Mouse (Mus musculus) gastrocnemius, postnatal 10 days (tissue): ENCODE data around the gene Ugt2a1. TPM values are rescaled to one million over a fixed set of nuclear protein-coding genes. Genes with fewer than 3 reads are reported as not detected.
"Not testable (repeated sequence)": the region's sequence is repeated elsewhere in the genome, so short reads cannot be mapped to it uniquely, and the experiment has no call there.

Experiments
- DNase-seq: peaks from one replicate; pipeline ENCODE4 v3.0.0; 2021; ENCODE audit warnings: mixed read lengths
- long read RNA-seq, 2 experiments: library from polyadenylated mRNA; stranded (forward); transcript quantifications; one replicate each; pipeline ENCODE4 v2.0.0; 2021
- total RNA-seq, 2 experiments: library from RNA; stranded (reverse); gene quantifications; 2 replicates each; pipeline ENCODE4 v1.2.3; 2021

The Ugt2a1 gene
- total RNA-seq, result not detected
- long read RNA-seq, experiment 1, result 0 reads
- long read RNA-seq, experiment 2, result 0 reads

GRCm38 (mm10) chr5:87490771-87491170 lies at the start of gene Ugt2a1:
Gene Ugt2a1, minus strand, starts transcription at chr5:87490871.
- no peak for DNase-seq

GRCm38 (mm10) chr5:87538111-87538510 lies 47.4 kb upstream of the Ugt2a1 start, which contains the start of gene Sult1b1:
Gene Sult1b1, minus strand, starts transcription at chr5:87538195.
- no peak for DNase-seq

- DNase-seq, result no peak
Measured at GRCm38 (mm10) chr5:87535994-87536644, 45.4 kb upstream of the Ugt2a1 start.

- no peak for DNase-seq
Measured at GRCm38 (mm10) chr5:87532288-87532687, 41.6 kb upstream of the Ugt2a1 start.

GRCm38 (mm10) chr5:87523561-87523960 lies 32.9 kb upstream of the Ugt2a1 start:
- not testable (repeated sequence) for DNase-seq

GRCm38 (mm10) chr5:87505776-87506458 lies 15.2 kb upstream of the Ugt2a1 start:
- DNase-seq, result no peak

- DNase-seq, result no peak
Measured at GRCm38 (mm10) chr5:87502687-87503086, 12.0 kb upstream of the Ugt2a1 start.

- DNase-seq, result no peak
Measured at GRCm38 (mm10) chr5:87499341-87499740, 8.7 kb upstream of the Ugt2a1 start.

GRCm38 (mm10) chr5:87498936-87499335 lies 8.3 kb upstream of the Ugt2a1 start:
- DNase-seq, result no peak

GRCm38 (mm10) chr5:87486706-87487105 lies 4.0 kb downstream of the Ugt2a1 start, which contains the start of gene Gm43638:
Gene Gm43638, minus strand, starts transcription at chr5:87486806.
- DNase-seq, result not testable (repeated sequence)

- DNase-seq, result no peak
Measured at GRCm38 (mm10) chr5:87482160-87482559, 8.5 kb downstream of the Ugt2a1 start, which contains the start of gene Ugt2a2. Gene Ugt2a2, minus strand, starts transcription at chr5:87482260.

- no peak for DNase-seq
Measured at GRCm38 (mm10) chr5:87458810-87459209, 31.9 kb downstream of the Ugt2a1 start.

GRCm38 (mm10) chr5:87457701-87458100 lies 33.0 kb downstream of the Ugt2a1 start:
- no peak for DNase-seq

GRCm38 (mm10) chr5:87456216-87456850 lies 34.3 kb downstream of the Ugt2a1 start:
- DNase-seq, result no peak

- no peak for DNase-seq
Measured at GRCm38 (mm10) chr5:87455519-87455918, 35.2 kb downstream of the Ugt2a1 start.

GRCm38 (mm10) chr5:87452514-87452913 lies 38.2 kb downstream of the Ugt2a1 start:
- not testable (repeated sequence) for DNase-seq

GRCm38 (mm10) chr5:87436264-87436663 lies 54.4 kb downstream of the Ugt2a1 start:
- no peak for DNase-seq

- no peak for DNase-seq
Measured at GRCm38 (mm10) chr5:87425676-87426075, 65.0 kb downstream of the Ugt2a1 start.

- not testable (repeated sequence) for DNase-seq
Measured at GRCm38 (mm10) chr5:87424041-87424440, 66.6 kb downstream of the Ugt2a1 start, which contains the start of gene Ugt2b38. Gene Ugt2b38, minus strand, starts transcription at chr5:87424203.
